Mouse (Mus musculus) liver, embryonic 16.5 days (tissue): ENCODE measurements around the gene Dusp3. TPM values are rescaled to one million over a fixed set of nuclear protein-coding genes. Genes with fewer than 3 reads are reported as not detected.
"Not testable (repeated sequence)": the region's sequence is repeated elsewhere in the genome, so short reads cannot be mapped to it uniquely, and the experiment has no call there.

ENCODE experiments used
- ATAC-seq: fragments of 200-750 bp; cut with Nextera tagmentation; 2 replicates; pipeline ENCODE4 v1.8.0; 2017; ENCODE audit warnings: low read depth, mild to moderate bottlenecking, moderate number of reproducible peaks, moderate library complexity
- H3K27ac ChIP-seq: fragments of 300-500 bp; sonication (generic); 2 replicates; pipeline ENCODE4 v1.5.1; 2014; ENCODE audit warnings: mild to moderate bottlenecking, low read length
- H3K27me3 ChIP-seq: fragments of 300-500 bp; sonication (generic); 2 replicates; pipeline ENCODE4 v1.6.1; 2014; ENCODE audit warnings: low read depth, low read length, mixed read lengths; ENCODE audit not compliant: control insufficient read depth, insufficient read depth
- H3K36me3 ChIP-seq: fragments of 300-500 bp; sonication (generic); 2 replicates; pipeline ENCODE4 v1.6.1; 2014; ENCODE audit warnings: mild to moderate bottlenecking; ENCODE audit not compliant: control insufficient read depth, insufficient read depth
- H3K4me1 ChIP-seq: fragments of 300-500 bp; sonication (generic); 2 replicates; pipeline ENCODE4 v1.6.1; 2014; ENCODE audit warnings: low read depth, low read length, mixed read lengths; ENCODE audit not compliant: control insufficient read depth
- H3K4me2 ChIP-seq: fragments of 300-500 bp; sonication (generic); 2 replicates; pipeline ENCODE4 v1.6.1; 2014; ENCODE audit warnings: low read depth, low read length, mixed read lengths
- H3K4me3 ChIP-seq: fragments of 300-500 bp; sonication (generic); 2 replicates; pipeline ENCODE4 v1.5.1; 2014; ENCODE audit warnings: low read depth, mild to moderate bottlenecking, low read length
- H3K9ac ChIP-seq: fragments of 300-500 bp; sonication (generic); 2 replicates; pipeline ENCODE4 v1.6.1; 2014; ENCODE audit warnings: low read depth, low read length
- H3K9me3 ChIP-seq: fragments of 300-500 bp; sonication (generic); replicated peaks from 2 replicates; pipeline ENCODE4 v1.6.1; 2016; ENCODE audit warnings: low read length; ENCODE audit not compliant: control insufficient read depth
- WGBS: fragments of 180-500 bp; shearing (Covaris S2); extraction: QIAGEN DNeasy Blood & Tissue Kit; methylation state at CpG from one replicate; pipeline ENCODE4 v1.1.7; 2014; ENCODE audit not compliant: insufficient replicate concordance; 5-methylcytosine and 5-hydroxymethylcytosine counted together
- polyA plus RNA-seq: library from polyadenylated mRNA; unstranded; fragments of >200 nt; fragmentation: Nextera tagmentation; extraction: Ambion mirVana; gene quantifications from 2 replicates; pipeline ENCODE4 v1.2.1, GENCODE M21; 2015

Gene Dusp3
- polyA plus RNA-seq, 1 experiment from 2014 or later = 8.9 TPM

- Histone ChIP-seq H3K36me3 (no peaks in the 10 kb centered on the region), H3K9me3 (no peaks in the 10 kb centered on the region), H3K4me2 (no peak overlapping the region), H3K4me3 (no peak overlapping the region), H3K27ac (no peak overlapping the region), H3K9ac (no peak overlapping the region), H3K4me1 (peaks cover 20% of the 10 kb centered on the region), H3K27me3 (peaks cover 20% of the 10 kb centered on the region)
- no peak for ATAC-seq
- WGBS = 10% methylated on average over 10 of the region's 10 CpGs
Observed at GRCm38 (mm10) chr11:101985990-101986389, 823 bp downstream of the Dusp3 start.

- H3K4me3 ChIP-seq, H3K4me2 ChIP-seq, H3K9me3 ChIP-seq, ATAC-seq, H3K27ac ChIP-seq, H3K9ac ChIP-seq, H3K36me3 ChIP-seq: not testable (repeated sequence)
- H3K27me3 ChIP-seq = peaks cover 20% of the 10 kb centered on the region
- H3K4me1 ChIP-seq = peaks cover 20% of the 10 kb centered on the region
- 57% methylated on average over 6 of the region's 6 CpGs for WGBS
Observed at GRCm38 (mm10) chr11:101985450-101985849, 1.4 kb downstream of the Dusp3 start.

GRCm38 (mm10) chr11:101984054-101985025 is 2.5 kb downstream of the Dusp3 start, which contains the start of gene Cfap97d1:
Gene Cfap97d1 (plus strand): TSS chr11:101984279.
- Histone ChIP-seq H3K36me3 (no peaks in the 10 kb centered on the region), H3K4me3 (peak within 1 kb of the TSS; percentile 65), H3K9ac (peak within 1 kb of the TSS; percentile 63), H3K4me2 (peak within 1 kb of the TSS; percentile 91), H3K27ac (peak within 1 kb of the TSS; percentile 69), H3K27me3 (peaks cover 20% of the 10 kb centered on the region), H3K9me3 (no peaks in the 10 kb centered on the region), H3K4me1 (peaks cover 20% of the 10 kb centered on the region)
- peak; percentile 86 for ATAC-seq
- WGBS = under 1% methylated on average over 71 of the region's 71 CpGs

- Histone ChIP-seq H3K36me3 (no peaks in the 10 kb centered on the region), H3K27ac (peak overlapping the region; percentile 51; the same call in 1 of the 2 replicates), H3K4me1 (peaks cover 20% of the 10 kb centered on the region), H3K4me2 (peak overlapping the region; percentile 91; the same call in 1 of the 2 replicates), H3K4me3 (no peak overlapping the region), H3K9me3 (no peaks in the 10 kb centered on the region), H3K9ac (no peak overlapping the region), H3K27me3 (peaks cover 20% of the 10 kb centered on the region)
- no peak for ATAC-seq
- 35% methylated on average over 10 of the region's 10 CpGs for WGBS
Observed at GRCm38 (mm10) chr11:101983431-101983921, 3.3 kb downstream of the Dusp3 start.

GRCm38 (mm10) chr11:101982981-101983411 is 3.8 kb downstream of the Dusp3 start:
- Histone ChIP-seq H3K4me2 (peak overlapping the region; percentile 27; the same call in 1 of the 2 replicates), H3K27ac (no peak overlapping the region), H3K36me3 (no peaks in the 10 kb centered on the region), H3K4me1 (peaks cover 20% of the 10 kb centered on the region), H3K4me3 (no peak overlapping the region), H3K27me3 (peaks cover 20% of the 10 kb centered on the region), H3K9ac (no peak overlapping the region), H3K9me3 (no peaks in the 10 kb centered on the region)
- ATAC-seq = no peak
- WGBS = 44% methylated on average over 6 of the region's 6 CpGs

- peaks cover 20% of the 10 kb centered on the region for H3K4me1 ChIP-seq
- H3K27me3 ChIP-seq = peaks cover 20% of the 10 kb centered on the region
- H3K4me2 ChIP-seq = no peak overlapping the region
- no peak overlapping the region for H3K4me3 ChIP-seq
- no peak overlapping the region for H3K9ac ChIP-seq
- H3K9me3 ChIP-seq = no peaks in the 10 kb centered on the region
- H3K27ac ChIP-seq = no peak overlapping the region
- H3K36me3 ChIP-seq = no peaks in the 10 kb centered on the region
- WGBS = 20% methylated on average over 12 of the region's 12 CpGs
- no peak for ATAC-seq
Observed at GRCm38 (mm10) chr11:101981850-101982249, 5.0 kb downstream of the Dusp3 start.

GRCm38 (mm10) chr11:101980603-101981157 is 6.1 kb downstream of the Dusp3 start:
- 78% methylated on average over 9 of the region's 9 CpGs for WGBS

GRCm38 (mm10) chr11:101979140-101979539 is 7.7 kb downstream of the Dusp3 start:
- peaks cover 5% of the 10 kb centered on the region for H3K4me1 ChIP-seq
- H3K9me3 ChIP-seq = no peaks in the 10 kb centered on the region
- H3K9ac ChIP-seq = no peak overlapping the region
- ATAC-seq = no peak
- peaks cover 5% of the 10 kb centered on the region for H3K27me3 ChIP-seq
- no peak overlapping the region for H3K4me2 ChIP-seq
- WGBS = 65% methylated on average over 5 of the region's 5 CpGs
- no peak overlapping the region for H3K27ac ChIP-seq
- no peak overlapping the region for H3K4me3 ChIP-seq
- no peaks in the 10 kb centered on the region for H3K36me3 ChIP-seq

More at GRCm38 (mm10) chr11:101980603-101981157, 6.1 kb downstream of the Dusp3 start:
- H3K27me3 ChIP-seq = peaks cover 15% of the 10 kb centered on the region
- H3K4me1 ChIP-seq = peaks cover 14% of the 10 kb centered on the region
- no peak overlapping the region for H3K4me2 ChIP-seq
- no peaks in the 10 kb centered on the region for H3K9me3 ChIP-seq
- no peak overlapping the region for H3K27ac ChIP-seq
- H3K9ac ChIP-seq = no peak overlapping the region
- ATAC-seq = no peak
- no peaks in the 10 kb centered on the region for H3K36me3 ChIP-seq
- H3K4me3 ChIP-seq = no peak overlapping the region
